Mouse (Mus musculus) embryonic facial prominence, embryonic 13.5 days (tissue): Measurements from ENCODE around the gene Scai. TPM values are rescaled to one million over a fixed set of nuclear protein-coding genes. Genes with fewer than 3 reads are reported as not detected.
"Not testable (repeated sequence)": the region's sequence is repeated elsewhere in the genome, so short reads cannot be mapped to it uniquely, and the experiment has no call there.

Experiments
- ATAC-seq: fragments of 200-750 bp; cut with Nextera tagmentation; 2 replicates; pipeline ENCODE4 v1.8.0; 2017; ENCODE audit warnings: low read depth; ENCODE audit not compliant: insufficient number of reproducible peaks, insufficient read depth, low FRiP score, low TSS enrichment
- H3K27ac ChIP-seq: fragments of 300-500 bp; sonication (generic); 2 replicates; pipeline ENCODE4 v1.5.1; 2015; ENCODE audit warnings: moderate library complexity, mild to moderate bottlenecking, inconsistent platforms
- H3K27me3 ChIP-seq: fragments of 300-500 bp; sonication (generic); 2 replicates; pipeline ENCODE4 v1.6.1; 2015; ENCODE audit warnings: mild to moderate bottlenecking, inconsistent platforms
- H3K36me3 ChIP-seq: fragments of 300-500 bp; sonication (generic); 2 replicates; pipeline ENCODE4 v1.6.1; 2015; ENCODE audit warnings: mild to moderate bottlenecking, inconsistent platforms
- H3K4me1 ChIP-seq: fragments of 300-500 bp; sonication (generic); 2 replicates; pipeline ENCODE4 v1.6.1; 2015; ENCODE audit warnings: inconsistent platforms
- H3K4me2 ChIP-seq: fragments of 300-500 bp; sonication (generic); 2 replicates; pipeline ENCODE4 v1.6.1; 2015; ENCODE audit warnings: moderate library complexity, mild to moderate bottlenecking, inconsistent platforms
- H3K4me3 ChIP-seq: fragments of 300-500 bp; sonication (generic); 2 replicates; pipeline ENCODE4 v1.5.1; 2015; ENCODE audit warnings: mild to moderate bottlenecking, inconsistent platforms
- H3K9ac ChIP-seq: fragments of 300-500 bp; sonication (generic); 2 replicates; pipeline ENCODE4 v1.6.1; 2015; ENCODE audit warnings: mild to moderate bottlenecking, inconsistent platforms
- H3K9me3 ChIP-seq: fragments of 300-500 bp; sonication (generic); 2 replicates; pipeline ENCODE4 v1.6.1; 2016; ENCODE audit warnings: inconsistent platforms
- WGBS: fragments of 180-500 bp; shearing (Covaris S2); methylation state at CpG from one replicate; pipeline ENCODE4 v1.1.7; 2015; ENCODE audit warnings: mixed read lengths; 5-methylcytosine and 5-hydroxymethylcytosine counted together
- polyA plus RNA-seq: library from polyadenylated mRNA; unstranded; fragments of >200 nt; fragmentation: Nextera tagmentation; extraction: Ambion mirVana; gene quantifications from 2 replicates; pipeline ENCODE4 v1.2.1, GENCODE M21; 2015

Scai gene
- 19.6 and 21.8 TPM in 2 replicates for polyA plus RNA-seq

- H3K27me3 ChIP-seq: no peaks in the 10 kb centered on the region
- no peaks in the 10 kb centered on the region for H3K9me3 ChIP-seq
- peak within 1 kb of the TSS; percentile 75 for H3K4me2 ChIP-seq
- H3K36me3 ChIP-seq: peaks cover 23% of the 10 kb centered on the region
- peak within 1 kb of the TSS; percentile 91 for H3K9ac ChIP-seq
- ATAC-seq: peak; percentile 99
- peaks cover 11% of the 10 kb centered on the region for H3K4me1 ChIP-seq
- H3K27ac ChIP-seq: peak within 1 kb of the TSS; percentile 98
- peak within 1 kb of the TSS; percentile 95 for H3K4me3 ChIP-seq
- under 1% methylated on average over 40 of the region's 41 CpGs for WGBS
Measured at GRCm38 (mm10) chr2:39190561-39191056, at the start of gene Scai. Scai (minus strand) TSS chr2:39190734.

DNA sequence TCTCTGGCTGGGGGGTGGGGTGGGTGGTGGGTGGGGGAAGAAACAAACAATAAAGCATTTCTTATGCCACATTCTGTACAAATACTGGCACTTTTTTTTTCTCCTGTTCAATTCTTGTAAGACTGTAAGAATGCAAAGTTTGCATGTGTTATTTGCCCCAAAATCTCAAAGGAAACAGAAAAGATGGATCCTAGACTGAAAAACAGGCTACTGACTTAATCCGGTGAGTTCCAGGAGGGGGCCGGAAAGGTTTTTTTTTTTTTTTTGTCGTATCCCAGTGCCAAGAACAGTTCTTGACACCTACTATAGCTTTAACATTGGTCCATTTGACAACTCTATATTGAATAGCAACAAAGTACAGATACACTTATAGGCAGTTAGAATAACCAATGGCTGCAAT is 36.2 kb upstream of the Scai start:
- Histone ChIP-seq H3K9ac (peak overlapping the region; percentile 91), H3K4me2 (peak overlapping the region; percentile 57), H3K9me3 (no peaks in the 10 kb centered on the region), H3K36me3 (no peaks in the 10 kb centered on the region), H3K4me1 (peaks cover 8% of the 10 kb centered on the region), H3K27me3 (no peaks in the 10 kb centered on the region), H3K4me3 (peak overlapping the region; percentile 70), H3K27ac (peak overlapping the region; percentile 71)
- 32% methylated on average over 3 of the region's 3 CpGs for WGBS
- no peak for ATAC-seq

- peak within 1 kb of the TSS; percentile 70 for H3K4me3 ChIP-seq
- H3K9ac ChIP-seq: peak within 1 kb of the TSS; percentile 91
- peaks cover 8% of the 10 kb centered on the region for H3K4me1 ChIP-seq
- no peaks in the 10 kb centered on the region for H3K9me3 ChIP-seq
- H3K27ac ChIP-seq: peak within 1 kb of the TSS; percentile 93
- H3K4me2 ChIP-seq: peak within 1 kb of the TSS; percentile 62
- ATAC-seq: peak; percentile 95
- no peaks in the 10 kb centered on the region for H3K36me3 ChIP-seq
- H3K27me3 ChIP-seq: no peaks in the 10 kb centered on the region
- WGBS: under 1% methylated on average over 49 of the region's 56 CpGs
Measured at GRCm38 (mm10) chr2:39226019-39226640, 35.6 kb upstream of the Scai start, which contains the start of gene Ppp6c. Ppp6c (minus strand) TSS chr2:39226451.

DNA sequence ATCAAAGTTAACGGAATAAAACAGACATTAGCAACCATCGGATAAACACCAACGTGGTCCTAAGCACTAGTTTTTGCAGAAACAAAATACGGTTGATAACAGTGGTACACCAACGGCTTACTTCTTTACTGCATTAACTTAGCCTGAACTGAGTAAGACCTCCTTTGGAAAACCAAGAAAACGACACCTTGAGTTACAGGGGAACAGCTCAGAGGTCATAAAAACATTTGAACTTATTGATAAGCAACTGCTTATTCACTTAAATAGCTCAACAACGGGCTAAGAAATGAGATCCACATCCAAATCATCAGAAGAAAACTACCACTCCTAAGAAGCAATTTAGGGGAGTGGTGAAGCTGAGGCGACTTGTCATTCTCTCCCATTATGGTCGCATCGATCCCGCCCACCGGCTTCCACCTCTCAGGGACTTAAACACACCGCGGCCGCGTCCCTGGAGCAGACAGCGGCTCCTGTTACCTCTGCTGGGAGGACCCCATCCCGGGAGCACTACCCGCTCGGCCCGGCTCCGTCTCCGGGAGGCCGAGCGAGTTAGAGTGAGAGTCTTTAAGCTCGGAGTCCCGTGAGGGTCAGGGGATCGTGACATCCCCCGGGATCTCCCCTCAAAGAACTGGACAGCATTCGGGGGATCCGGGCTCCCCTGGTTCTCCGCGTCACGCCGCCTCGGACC is 34.9 kb upstream of the Scai start:
- Histone ChIP-seq H3K4me2 (peak overlapping the region; percentile 62), H3K9ac (peak overlapping the region; percentile 91), H3K27ac (peak overlapping the region; percentile 93), H3K4me3 (peak overlapping the region; percentile 70)
- not testable (repeated sequence) for H3K9me3 ChIP-seq, H3K36me3 ChIP-seq, H3K27me3 ChIP-seq, H3K4me1 ChIP-seq
- 4% methylated on average over 32 of the region's 36 CpGs for WGBS
- ATAC-seq: peak; percentile 38; the same call in 1 of the 2 replicates

- Histone ChIP-seq H3K4me2 (peak overlapping the region; percentile 62), H3K27me3 (no peaks in the 10 kb centered on the region), H3K9ac (peak overlapping the region; percentile 4; the same call in 1 of the 2 replicates), H3K27ac (no peak overlapping the region), H3K36me3 (no peaks in the 10 kb centered on the region), H3K4me1 (peaks cover 8% of the 10 kb centered on the region), H3K4me3 (peak overlapping the region; percentile 70), H3K9me3 (no peaks in the 10 kb centered on the region)
- no peak for ATAC-seq
Measured at GRCm38 (mm10) chr2:39224621-39225020, 34.1 kb upstream of the Scai start.

- Histone ChIP-seq H3K27me3 (no peaks in the 10 kb centered on the region), H3K36me3 (no peaks in the 10 kb centered on the region), H3K4me2 (no peak overlapping the region), H3K4me1 (peaks cover 8% of the 10 kb centered on the region), H3K27ac (no peak overlapping the region), H3K9ac (no peak overlapping the region), H3K9me3 (no peaks in the 10 kb centered on the region), H3K4me3 (no peak overlapping the region)
- WGBS: 96% methylated on average over 6 of the region's 6 CpGs
- ATAC-seq: no peak
Measured at GRCm38 (mm10) chr2:39220010-39220409, 29.5 kb upstream of the Scai start.

DNA sequence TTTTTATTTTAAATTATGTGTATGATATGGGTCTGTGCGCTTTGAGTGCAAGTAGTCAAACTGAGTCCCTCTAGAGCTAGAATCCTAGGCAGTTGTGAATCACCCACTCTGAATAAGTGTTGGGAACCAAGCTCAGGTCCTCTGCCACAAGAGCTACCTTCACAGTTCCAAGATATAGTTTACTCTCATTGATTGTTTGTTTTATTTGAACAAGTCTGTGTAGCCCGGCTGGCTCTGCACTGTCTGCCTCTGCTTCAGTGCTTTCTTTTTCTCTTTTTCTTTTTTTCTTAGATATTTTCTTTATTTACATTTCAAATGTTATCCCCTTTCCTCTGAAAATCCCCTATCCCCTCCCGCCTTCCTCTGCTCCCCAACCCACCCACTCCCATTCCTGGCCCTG is 28.5 kb upstream of the Scai start:
- Histone ChIP-seq H3K4me1 (no peaks in the 10 kb centered on the region), H3K4me2 (no peak overlapping the region), H3K36me3 (no peaks in the 10 kb centered on the region), H3K27me3 (no peaks in the 10 kb centered on the region), H3K9me3 (no peaks in the 10 kb centered on the region), H3K9ac (no peak overlapping the region), H3K4me3 (no peak overlapping the region), H3K27ac (no peak overlapping the region)
- 90% methylated on average over 3 of the region's 3 CpGs for WGBS
- no peak for ATAC-seq

DNA sequence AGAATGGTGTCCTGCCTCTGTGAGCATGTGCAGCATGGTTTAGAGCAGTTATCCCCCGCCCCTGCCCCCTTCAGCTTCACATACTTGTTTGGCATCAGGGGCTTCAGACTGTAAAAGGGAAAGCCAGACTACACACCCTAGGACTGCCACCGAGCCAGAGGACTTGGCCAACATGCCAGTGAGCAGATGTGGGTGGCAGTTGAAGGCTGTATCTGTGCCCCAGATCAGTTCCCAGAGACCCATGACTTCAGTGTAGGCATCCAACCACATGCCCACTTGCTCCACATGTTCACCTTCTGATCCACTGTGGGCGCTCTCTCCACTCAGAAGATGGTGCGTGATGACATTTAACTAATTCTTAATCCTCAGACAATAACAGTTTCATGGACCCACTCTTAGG is 26.6 kb upstream of the Scai start:
- no peak overlapping the region for H3K4me3 ChIP-seq
- no peak overlapping the region for H3K27ac ChIP-seq
- ATAC-seq: no peak
- H3K27me3 ChIP-seq: no peaks in the 10 kb centered on the region
- no peaks in the 10 kb centered on the region for H3K9me3 ChIP-seq
- H3K9ac ChIP-seq: no peak overlapping the region
- no peaks in the 10 kb centered on the region for H3K36me3 ChIP-seq
- no peak overlapping the region for H3K4me2 ChIP-seq
- H3K4me1 ChIP-seq: no peaks in the 10 kb centered on the region
- WGBS: 95% methylated on average over 4 of the region's 4 CpGs

DNA sequence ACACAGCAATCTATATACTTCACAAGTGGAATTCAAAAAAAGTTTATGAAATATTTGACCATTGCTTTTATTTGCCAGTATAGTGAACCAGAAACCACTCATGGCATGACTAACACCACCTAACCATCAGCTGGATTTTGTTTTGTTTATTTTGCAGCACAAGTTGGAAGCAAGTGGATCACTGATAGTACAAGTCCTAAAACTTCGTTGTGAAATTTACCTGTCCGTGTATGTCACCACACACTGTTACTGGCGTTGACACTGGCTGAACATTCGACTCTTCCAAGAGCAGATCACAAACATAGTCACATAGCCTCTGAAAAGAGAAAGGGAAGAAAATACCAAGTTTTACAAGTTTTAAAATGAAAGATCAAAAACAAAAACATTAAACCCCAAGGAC is 20.2 kb upstream of the Scai start:
- H3K27ac ChIP-seq: no peak overlapping the region
- peaks cover 12% of the 10 kb centered on the region for H3K36me3 ChIP-seq
- H3K9ac ChIP-seq: no peak overlapping the region
- no peak overlapping the region for H3K4me2 ChIP-seq
- no peaks in the 10 kb centered on the region for H3K9me3 ChIP-seq
- ATAC-seq: no peak
- 88% methylated on average over 4 of the region's 4 CpGs for WGBS
- no peak overlapping the region for H3K4me3 ChIP-seq
- H3K27me3 ChIP-seq: no peaks in the 10 kb centered on the region
- H3K4me1 ChIP-seq: no peaks in the 10 kb centered on the region

- Histone ChIP-seq H3K9me3 (no peaks in the 10 kb centered on the region), H3K36me3 (peaks cover 34% of the 10 kb centered on the region), H3K4me1 (no peaks in the 10 kb centered on the region), H3K4me3 (no peak overlapping the region), H3K27me3 (no peaks in the 10 kb centered on the region), H3K4me2 (no peak overlapping the region), H3K9ac (no peak overlapping the region), H3K27ac (no peak overlapping the region)
- WGBS: 97% methylated on average over 2 of the region's 2 CpGs
- no peak for ATAC-seq
Measured at GRCm38 (mm10) chr2:39203359-39203758, 12.8 kb upstream of the Scai start.

- ATAC-seq: no peak
- H3K4me3 ChIP-seq: no peak overlapping the region
- peaks cover 3% of the 10 kb centered on the region; the same call in 1 of the 2 replicates for H3K4me1 ChIP-seq
- H3K9ac ChIP-seq: no peak overlapping the region
- no peak overlapping the region for H3K27ac ChIP-seq
- H3K4me2 ChIP-seq: no peak overlapping the region
- H3K36me3 ChIP-seq: peaks cover 22% of the 10 kb centered on the region
- H3K27me3 ChIP-seq: no peaks in the 10 kb centered on the region
- WGBS: 95% methylated on average over 2 of the region's 2 CpGs
- H3K9me3 ChIP-seq: no peaks in the 10 kb centered on the region
Measured at GRCm38 (mm10) chr2:39194809-39195208, 4.3 kb upstream of the Scai start.
